Mouse (Mus musculus) ES-Bruce4 (cell line): Measurements from ENCODE around the gene Cdca4.

ENCODE experiments used
- CTCF ChIP-seq: IDR thresholded peaks from one replicate; pipeline ENCODE4 v1.8.1; 2011; ENCODE audit warnings: low read depth, low read length
- POLR2A ChIP-seq: IDR thresholded peaks from one replicate; pipeline ENCODE4 v1.8.1; 2011; ENCODE audit warnings: low read length; ENCODE audit not compliant: insufficient read depth

GRCm38 (mm10) chr12:112822676-112823075 is 6.5 kb downstream of the Cdca4 start:
- TF ChIP-seq CTCF (no peak), POLR2A (no peak)
